Mouse (Mus musculus) lung, postnatal 4 days (tissue): Measurements from ENCODE around the gene Stoml1.
"Not testable (repeated sequence)": the region's sequence is repeated elsewhere in the genome, so short reads cannot be mapped to it uniquely, and the experiment has no call there.

Experiments used
- DNase-seq, 2 experiments: peaks; one replicate each; pipeline ENCODE4 v3.0.0; 2021

Stoml1 gene

DNA sequence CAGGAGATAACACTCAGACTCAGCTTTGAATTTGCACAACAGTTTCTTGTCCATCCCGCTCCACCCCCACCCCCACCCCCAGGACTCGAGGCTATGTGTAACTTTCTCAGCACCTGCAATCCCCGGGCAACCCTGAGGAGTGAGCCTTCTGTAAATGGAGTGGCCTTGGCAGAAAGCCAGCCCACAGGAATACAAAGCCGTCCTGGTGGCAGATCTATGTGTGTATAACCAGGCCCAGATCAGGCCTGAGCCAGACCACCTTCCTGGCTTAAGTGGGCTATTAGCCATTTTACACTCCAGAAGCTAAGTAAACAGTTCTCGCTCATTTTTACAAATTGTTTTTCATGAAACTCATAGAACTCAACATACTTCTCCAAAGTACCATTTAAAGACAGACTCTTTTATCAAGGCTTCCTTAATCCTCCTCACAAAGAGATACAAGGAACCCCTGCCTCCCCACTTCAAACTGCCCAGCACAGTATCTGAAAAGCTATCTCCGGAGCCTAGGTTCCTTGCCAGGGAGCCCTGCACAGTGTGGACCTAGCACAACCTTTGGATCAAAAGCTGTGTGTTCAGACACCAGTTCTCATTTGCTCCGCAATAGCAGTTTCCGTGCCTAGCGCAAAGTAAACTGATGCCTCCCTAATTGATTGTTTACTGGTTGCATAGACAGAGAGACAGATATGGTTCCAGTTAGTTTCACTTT is 11.0 kb upstream of the Stoml1 start:
- DNase-seq: peak; percentile 62 to 67

DNA sequence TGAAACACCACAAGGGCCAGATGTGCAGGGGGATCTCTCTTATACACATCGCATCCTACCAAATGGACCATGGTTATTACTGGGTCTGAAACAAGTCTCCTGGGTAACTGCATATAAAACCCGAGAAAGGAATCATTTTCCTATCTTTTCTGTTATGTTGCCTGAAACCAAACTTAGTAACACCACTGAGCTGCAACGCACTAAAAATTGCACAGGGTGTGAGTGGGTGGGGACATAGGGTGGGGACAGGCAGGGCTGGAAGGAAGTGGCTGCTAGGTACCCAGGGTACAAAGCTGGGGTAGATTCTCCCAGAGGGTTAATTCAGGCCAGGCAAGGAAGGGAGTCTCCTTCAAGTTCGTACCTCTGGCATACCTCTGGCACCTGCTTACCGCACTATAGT is 10.3 kb upstream of the Stoml1 start:
- DNase-seq: no peak

DNA sequence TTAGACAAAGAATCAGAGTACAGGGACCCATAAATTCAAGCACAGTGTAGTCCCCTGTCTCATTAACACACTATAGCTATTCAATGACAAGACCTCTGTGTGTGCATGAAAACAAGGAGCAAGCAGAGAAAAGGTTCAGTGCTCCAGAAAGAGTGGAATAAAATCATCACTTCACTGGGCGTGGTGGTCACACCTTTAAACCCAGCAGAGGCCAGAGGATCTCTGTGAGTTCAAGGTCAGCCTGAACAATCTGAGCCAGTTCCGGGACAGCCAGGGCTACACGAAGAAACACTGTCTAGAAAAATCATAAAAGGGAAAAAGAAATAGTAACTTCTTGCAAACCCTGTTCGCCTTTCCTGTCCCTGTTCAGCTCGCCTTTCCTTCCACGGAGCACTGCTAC is 9.3 kb upstream of the Stoml1 start:
- DNase-seq: no peak

DNA sequence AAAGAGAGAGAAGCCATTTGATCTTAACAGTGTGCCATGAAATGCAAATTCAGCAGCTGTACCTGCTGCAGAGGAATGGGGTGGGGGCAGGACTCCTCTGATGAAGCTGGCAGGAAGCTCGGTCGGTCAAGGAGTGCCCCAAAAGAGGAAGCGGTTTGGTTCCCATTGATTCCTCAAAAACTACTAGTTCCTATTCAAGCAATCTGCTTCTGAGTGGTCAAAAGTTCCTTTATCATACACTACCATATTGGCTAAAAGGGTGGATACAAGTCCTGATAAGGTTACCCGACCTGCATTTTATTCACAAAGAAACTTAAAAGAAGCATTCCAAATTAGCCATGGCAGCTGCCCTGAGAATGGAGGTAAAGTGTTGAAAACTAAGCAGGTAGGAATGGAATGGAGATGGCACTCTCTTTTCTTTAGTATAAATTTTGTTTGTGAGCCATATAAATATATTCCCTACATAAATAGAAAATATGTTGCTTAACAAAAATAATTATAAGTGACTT is 6.8 kb upstream of the Stoml1 start:
- no peak for DNase-seq

DNA sequence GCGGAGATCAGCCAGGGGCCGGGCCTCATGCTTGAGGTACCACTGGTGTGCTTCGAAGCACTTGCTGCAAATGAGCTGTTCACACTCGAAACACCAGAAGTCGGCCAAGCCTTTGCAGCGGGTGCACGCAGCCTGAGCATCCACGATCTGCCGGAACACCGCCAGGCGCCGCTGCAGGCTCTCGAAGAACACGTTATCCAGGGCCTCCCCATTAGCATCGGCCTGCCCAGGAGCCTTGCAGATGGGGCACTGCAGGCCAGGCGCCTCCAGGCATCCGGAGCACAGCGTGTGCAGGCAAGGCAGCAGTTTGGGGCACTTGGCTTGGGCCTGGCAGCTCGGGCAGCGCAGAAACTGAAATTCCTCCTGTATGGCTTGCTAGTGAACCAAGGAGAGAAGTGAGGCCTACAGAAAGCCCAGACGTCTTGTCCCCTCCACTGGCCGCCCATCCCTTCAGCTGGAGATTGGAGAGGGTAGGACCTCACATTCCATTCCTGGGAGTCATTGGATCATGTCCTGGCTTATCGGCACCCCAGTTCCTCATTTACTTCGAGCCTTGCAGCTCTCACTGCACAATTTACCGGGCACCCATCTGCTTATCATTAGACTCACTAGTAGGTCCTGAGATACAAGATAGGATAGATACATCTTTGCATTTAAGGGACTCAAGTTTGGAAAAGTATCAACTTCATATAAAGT is 5.8 kb upstream of the Stoml1 start:
- peak; percentile 90 for DNase-seq

DNA sequence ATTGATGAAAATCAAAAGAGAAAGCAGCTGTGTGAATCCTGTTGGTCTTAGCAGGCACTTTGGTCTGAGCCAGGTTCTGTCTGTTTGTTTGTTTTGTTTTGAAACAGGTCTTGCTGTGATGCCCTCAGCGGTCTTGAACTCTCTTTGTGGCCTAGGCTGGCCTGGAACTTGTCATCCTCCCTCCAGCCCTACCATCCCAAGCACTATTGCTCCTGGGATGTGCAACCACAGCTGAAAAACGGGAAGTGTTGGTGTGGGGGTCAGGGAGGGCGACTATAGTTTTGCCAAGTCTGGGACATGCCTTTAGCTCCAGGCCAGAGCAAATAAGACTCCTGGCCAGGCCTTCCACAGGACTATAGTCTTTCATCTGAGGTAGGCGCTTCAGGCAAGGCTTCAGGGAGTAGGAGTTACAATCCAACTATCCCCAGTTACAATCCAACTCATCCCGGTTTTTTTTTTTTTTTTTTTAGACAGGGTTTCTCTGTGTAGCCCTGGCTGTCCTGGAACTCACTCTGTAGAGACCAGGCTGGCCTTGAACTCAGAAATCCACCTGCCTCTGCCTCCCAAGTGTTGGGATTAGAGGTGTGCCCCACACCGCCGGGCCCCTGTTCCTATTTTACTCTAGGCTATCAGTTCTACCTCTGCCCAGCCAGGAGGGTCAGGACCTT is 4.1 kb upstream of the Stoml1 start:
- DNase-seq: no peak

DNA sequence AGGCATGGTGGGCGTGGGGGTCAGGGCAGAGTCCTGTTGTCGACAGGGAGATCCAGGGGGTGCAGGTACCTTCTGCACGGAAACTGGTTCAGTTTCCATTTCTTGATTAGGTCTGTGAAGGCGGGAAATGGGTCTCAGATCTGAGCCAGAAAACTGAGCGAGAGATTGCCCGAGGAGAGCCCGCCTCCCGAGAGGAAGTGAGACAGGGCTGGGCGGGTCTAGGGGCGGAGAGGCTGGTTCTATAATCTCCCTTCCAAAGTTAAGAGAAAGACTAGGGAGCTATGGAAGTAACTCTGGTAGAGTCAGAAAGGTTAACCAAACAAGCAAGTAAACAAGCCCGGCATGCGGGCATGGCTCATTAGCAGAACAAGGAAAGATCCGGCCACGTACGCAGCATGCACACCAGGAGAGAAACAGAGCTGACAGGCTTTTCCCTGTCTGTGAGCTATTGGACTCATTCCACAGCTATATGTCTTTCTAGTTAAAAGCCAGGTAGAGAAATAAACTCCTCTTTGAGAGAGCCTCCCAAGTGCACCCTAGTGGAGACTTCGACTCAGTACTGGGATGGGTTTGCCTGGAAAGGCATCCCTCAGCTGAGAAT is 3.3 kb upstream of the Stoml1 start, which contains the start of gene Pml:
Gene Pml, minus strand, starts transcription at position 195 of the 601 bp plus-strand sequence.
- peak; percentile 83 to 84 for DNase-seq

DNA sequence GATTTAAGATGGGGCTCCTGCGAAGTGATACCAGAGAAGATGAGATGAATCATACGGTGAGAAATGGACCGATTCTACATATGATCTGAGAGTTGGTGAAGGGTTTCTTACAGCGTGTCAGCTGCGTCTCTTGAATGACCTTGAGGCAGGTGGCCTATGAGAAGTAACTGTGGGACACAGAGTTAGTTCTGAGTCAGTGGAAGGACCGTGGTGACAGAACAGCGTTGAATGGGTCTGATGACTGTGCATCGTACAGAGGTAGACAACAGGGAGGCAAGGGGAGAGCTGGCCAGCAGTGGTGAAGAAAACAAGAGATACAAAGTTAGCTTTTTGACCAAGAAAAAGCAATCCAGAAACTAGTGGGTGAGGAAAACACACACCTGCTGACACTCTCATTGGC is 2.6 kb upstream of the Stoml1 start:
- no peak for DNase-seq

DNA sequence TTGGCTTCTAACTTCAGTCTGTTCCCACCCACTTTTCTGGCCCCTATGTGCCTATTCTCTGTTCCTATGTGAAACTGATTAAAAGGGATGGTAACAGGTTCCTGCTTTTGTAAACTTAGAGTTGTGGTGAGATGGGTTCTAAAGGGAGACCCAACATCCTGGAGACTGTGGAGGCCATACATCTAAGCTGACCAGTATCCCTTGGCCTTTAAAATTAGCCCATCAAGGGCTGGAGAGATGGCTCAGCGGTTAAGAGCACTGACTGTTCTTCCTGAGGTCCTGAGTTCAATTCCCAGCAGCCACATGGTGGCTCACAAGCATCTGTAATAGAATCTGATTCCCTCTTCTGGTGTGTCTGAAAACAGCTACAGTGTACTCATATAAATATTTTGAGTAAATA is 2.2 kb upstream of the Stoml1 start:
- DNase-seq: not testable (repeated sequence)

DNA sequence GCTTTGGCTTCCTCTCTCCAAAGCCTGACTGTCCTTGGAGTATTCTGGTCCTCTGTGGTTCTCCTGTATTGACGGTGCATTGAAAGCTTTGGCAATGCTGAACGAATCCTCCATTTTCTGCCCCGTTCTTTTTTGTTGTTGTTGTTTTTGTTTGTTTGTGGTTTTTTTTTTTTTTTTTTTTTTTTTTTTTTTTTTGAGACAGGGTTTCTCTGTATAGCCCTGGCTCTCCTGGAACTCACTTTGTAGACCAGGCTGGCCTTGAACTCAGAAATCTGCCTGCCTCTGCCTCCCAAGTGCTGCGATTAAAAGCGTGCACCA is 800 bp downstream of the Stoml1 start:
- not testable (repeated sequence) for DNase-seq

DNA sequence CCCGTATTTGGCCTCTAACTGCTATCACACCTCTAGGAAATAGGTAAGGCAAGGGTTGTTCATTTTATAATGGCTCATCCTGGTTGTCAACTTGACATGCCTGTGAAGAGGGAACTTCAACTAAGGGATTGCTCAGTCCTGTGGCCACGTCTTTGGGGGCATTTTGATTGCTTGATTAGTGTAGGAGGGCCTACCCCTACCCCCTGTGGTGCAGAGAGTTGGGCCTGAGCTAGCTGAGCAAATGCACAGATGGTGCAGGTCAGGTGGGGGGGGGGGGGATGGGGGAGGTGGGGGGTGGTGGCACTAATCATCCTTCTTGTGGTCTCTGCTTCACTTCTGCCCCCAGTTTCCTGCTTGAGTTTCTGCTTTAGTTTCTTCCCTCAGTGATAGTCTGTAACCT is 2.1 kb downstream of the Stoml1 start:
- DNase-seq: no peak

DNA sequence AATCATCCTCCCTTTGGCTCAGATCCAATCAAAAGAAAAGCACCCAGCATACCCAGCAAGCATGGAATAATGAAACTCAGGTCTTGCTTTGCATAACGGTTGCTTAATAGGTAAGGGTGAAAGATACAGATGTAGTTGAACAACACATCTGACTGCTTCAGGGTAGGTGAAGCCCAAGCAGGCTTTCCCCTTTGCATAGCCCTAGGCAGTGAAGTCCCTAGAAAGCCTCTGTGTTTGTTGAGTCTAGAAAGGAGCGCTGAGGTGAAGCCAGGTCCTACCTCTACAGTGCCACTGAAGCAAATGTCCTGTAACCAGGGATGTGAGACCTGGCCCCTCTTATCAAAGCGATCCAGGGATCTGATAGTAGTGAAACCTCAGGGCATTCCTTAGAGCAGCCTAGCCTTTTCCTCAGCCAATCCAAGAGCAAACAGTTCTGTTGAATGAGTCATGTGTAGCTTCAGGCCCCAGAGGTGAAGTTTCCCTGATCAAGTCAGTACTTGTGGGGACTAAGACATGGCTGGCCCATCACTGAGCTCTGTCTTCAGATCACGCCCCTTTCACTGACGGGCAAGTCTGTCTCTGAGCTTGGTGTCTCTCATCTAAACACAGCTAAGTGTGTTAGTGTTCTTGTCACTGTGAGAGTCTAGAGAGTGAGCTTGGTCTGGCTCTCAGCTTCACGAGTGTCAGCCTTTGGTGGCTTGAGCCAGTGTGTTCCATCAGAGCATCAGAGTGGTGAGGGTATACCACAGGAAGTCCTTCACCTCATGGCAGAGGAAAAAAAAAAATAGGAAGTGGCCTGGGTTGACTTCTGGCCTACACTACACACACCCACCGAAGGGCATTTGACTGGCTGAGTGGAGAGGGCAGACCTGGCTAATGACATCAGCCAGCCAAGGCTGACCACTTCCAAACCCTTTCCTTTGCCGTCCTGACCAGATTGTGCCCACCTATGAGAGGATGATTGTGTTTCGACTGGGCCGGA is 3.0 kb downstream of the Stoml1 start:
- no peak for DNase-seq

DNA sequence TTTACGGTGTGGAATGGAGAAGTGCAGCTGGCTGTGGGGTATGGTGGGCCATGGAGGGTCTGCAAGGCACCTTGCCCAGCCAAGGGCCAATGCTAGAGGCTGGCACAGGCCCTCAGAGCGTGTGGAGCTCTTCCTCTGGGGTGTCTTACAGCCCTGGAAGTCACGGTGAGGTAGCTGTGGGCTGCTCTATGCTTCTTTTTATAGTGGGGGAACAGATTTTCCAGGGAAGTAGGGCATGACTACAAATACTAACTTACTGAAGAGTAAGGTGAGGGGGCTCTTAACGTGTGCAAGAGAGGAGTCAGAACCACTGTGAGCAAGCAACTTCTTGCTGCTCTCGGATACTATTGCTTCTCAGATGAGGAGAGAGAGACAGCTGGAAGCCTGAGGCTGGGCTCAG is 9.5 kb downstream of the Stoml1 start:
- DNase-seq: no peak

DNA sequence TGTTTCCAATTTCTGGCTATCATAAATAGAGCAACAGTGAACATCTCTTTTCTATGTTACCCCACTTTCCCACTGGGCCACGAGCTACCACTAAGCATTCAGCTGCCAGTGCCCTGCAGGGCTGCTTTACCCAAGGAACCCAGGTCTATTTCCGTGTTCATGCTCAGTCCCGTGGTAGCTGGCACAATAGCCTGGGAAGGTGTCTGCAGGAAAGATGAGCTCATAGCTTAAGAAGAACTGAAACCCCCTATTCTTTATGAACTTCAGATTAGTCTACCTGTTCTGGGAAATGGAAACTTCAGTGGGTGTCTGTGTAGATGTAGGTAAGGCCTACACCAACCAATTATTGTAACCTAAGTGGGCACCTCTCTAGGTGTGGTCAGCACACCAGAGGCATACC is 12.4 kb downstream of the Stoml1 start:
- DNase-seq: no peak

DNA sequence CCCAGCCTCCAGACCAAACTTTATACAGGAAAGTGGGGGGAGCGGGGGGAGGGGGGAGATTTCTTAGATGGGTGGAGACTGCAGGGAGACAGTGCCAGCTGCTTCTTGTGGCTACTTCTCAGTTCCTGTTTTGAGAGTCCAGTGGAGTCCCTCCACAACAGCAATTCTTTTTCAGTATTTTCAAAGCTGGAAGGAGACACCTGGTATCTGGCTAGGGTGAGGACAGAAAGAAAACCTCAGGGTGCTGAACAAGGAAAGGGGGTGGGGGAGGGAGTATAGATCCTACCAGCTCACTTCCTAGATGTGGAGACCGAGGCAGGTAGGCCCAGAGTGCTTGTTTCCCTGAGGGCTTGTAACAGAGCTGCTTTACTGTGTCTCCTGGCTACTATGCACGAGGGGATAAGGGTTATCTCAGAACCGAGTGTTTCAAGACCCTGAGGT is 13.6 kb downstream of the Stoml1 start:
- no peak for DNase-seq

DNA sequence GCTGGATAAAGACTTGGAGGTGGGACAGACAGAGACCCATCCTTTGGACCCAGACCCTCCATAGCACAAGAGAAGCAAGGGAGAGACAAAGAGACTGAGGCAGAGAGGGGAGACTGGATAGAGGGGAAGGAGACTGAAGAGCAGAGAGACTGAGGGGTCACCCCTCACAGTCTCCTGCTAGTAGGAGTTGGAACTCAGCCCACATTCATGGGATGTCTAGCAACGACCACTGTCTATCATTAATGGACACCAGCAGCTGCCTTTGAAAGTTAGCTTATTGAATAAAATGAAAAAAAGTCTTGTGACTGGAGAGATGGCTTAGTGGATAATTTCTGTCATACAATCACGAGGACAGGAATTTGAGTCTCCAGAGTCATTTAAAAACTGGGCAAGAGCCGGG is 14.1 kb downstream of the Stoml1 start:
- DNase-seq: no peak

DNA sequence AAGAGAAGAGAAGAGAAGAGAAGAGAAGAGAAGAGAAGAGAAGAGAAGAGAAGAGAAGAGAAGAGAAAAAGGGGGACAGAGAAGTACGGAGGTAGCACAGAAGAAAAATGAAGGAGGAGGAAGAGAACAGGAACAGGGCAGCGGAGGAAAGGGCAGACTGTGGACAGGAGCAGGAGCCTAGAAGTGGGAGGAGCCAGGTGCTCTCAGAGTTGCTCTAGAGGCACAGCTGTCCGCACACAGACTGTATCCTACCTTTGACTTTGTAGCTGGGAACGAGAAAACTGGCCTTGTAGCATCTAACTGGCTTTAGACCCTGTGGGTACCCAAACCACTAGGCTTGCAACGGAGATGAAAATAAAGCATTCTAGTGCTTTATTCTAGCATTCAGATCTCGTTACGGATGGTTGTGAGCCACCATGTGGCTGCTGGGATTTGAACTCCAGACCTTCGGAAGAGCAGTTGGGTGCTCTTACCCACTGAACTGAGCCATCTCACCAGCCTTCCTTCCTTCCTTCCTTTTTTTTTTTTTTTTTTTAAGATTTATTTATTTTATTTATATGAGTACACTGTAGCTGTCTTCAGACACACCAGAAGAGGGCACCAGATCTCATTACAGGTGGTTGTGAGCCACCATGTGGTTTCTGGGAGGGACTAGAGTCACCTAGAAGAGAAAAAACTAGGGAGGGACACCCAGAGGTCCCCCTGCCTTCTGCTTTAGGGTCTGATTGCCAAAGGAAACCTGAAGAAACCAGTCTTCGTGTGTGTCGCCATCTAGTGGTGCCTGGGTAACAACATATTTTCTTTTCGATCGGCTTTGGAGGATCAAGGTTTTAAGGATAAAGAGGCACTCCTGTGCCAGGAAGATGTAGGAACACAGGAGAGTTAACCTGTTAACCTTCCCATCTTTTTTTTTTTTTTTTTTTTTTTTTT is 15.7 kb downstream of the Stoml1 start:
- peak in 1 of 2 experiments; percentile 73 for DNase-seq

DNA sequence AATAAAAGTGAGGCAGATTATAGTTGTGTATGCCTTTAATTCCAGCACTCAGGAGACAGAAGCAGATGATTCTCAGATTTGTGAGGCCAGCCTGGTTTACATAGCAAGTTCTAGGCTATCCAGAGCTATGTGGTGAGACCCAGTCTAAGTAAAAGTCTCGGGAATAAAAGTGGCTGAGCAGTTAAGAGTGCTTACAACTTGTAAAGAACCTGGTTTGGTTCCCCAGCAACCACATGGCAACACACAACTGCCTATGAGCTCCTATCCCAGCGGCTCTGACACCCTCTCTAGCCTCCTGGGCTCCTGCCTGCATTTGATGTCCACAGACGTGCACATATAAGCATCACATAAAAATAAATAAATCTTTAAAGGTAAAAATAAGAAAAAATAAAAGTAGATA is 17.1 kb downstream of the Stoml1 start:
- DNase-seq: no peak

DNA sequence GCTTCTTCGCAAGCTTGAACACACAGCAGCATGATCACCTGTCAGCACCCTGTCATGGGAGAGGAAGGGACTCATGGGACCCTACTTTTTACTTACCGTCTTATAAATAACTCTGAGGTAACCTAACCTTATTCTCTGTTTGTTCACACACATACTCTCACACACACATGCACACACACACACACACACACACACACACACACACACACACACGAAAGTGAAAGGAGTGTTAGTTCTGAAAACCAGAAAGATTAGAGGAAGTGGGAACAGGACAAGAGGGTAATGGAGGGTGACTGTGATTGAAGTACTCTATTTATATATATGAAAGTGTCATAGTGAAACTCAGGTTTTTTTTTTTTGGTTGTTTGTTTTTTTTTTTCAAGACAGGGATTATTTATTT is 18.1 kb downstream of the Stoml1 start:
- DNase-seq: no peak

DNA sequence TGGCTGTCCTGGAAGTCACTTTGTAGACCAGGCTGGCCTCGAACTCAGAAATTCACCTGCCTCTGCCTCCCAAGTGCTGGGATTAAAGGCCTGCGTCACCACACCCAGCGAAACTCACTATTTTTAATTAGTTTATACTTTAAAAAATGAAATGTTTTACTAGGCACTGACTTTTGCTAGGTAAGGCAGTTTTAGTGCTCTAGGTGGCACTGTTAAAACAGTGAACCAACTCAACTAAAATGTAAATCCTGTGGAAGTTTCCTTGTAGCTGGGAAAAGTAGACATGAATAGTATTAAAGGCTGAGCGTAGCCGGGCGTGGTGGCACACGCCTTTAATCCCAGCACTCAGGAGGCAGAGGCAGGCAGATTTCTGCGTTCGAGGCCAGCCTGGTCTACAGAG is 18.6 kb downstream of the Stoml1 start:
- not testable (repeated sequence) for DNase-seq

DNA sequence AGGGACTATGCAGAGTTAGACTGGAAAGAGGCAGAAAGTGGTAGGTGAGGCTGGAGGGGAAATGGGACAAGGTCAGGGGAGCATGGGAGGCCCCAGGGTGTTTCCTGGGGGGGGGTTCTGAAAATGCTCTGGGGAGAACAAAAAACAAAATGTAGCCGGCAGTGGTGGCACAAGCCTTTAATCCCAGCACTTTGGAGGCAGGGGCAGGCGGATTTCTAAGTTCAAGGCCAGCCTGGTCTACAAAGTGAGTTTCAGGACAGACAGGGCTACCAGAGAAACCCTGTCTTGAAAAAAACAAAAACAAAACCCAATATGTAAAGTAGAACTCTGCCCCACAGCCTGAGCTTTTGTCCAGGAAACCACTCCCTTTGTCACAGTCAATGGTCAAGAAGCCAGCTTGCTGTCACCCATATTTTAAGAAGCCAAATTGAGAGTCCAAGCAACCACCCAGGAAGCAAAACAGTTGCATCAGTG is 19.1 kb downstream of the Stoml1 start:
- no peak for DNase-seq
